Comparison of ENCODE assay signal across 9 mouse cellular contexts in genomic region chr4:135954241-135954640, GRCm38 (mm10). TPM values are rescaled to one million over a fixed set of nuclear protein-coding genes. Genes with fewer than 3 reads are reported as not detected.
DNase-seq lines count a peak whose midpoint lies in the region; ATAC-seq lines count a peak whose summit lies in the region.
"Had no signal": no experiment of that assay in that cellular context is flagged by ENCODE, and none has a peak within 500 bp of the region (broad histone marks: within the 10 kb centered on the region; RNA-seq: fewer than 3 reads in every experiment).

No protein-coding gene starts in this region.

- H3K36me3 ChIP-seq in kidney, embryonic 16.5 days (ENCODE audit: insufficient read depth, low read length), result peaks cover 30% of the 10 kb centered on the region
- H3K36me3 ChIP-seq in limb, embryonic 11.5 days (ENCODE audit: control insufficient read depth, insufficient read depth, low read length), result peaks cover 13% of the 10 kb centered on the region
- H3K36me3 ChIP-seq in midbrain, embryonic 13.5 days, result peaks cover 60% of the 10 kb centered on the region

- WGBS in kidney, embryonic 16.5 days, result 7% methylated on average over 2 of the region's 2 CpGs
- WGBS in limb, embryonic 11.5 days, result 17% methylated on average over 2 of the region's 2 CpGs
- 11% methylated on average over 2 of the region's 2 CpGs for WGBS in midbrain, embryonic 13.5 days

- DNase-seq in kidney, adult 18-20 months, result peak; percentile 83
- DNase-seq in embryo, embryonic 10.5 days (ENCODE audit: low spot score), result peak; percentile 86
- DNase-seq in limb, embryonic 11.5 days (ENCODE audit: low spot score), result peak; percentile 88
- peak; percentile 79 to 93 for DNase-seq in spleen, postnatal 4 days (ENCODE audit: low spot score in 2 of 2)

- H3K4me3 ChIP-seq in kidney, embryonic 16.5 days (ENCODE audit: low read length), result no peak overlapping the region
- H3K4me3 ChIP-seq in limb, embryonic 11.5 days (ENCODE audit: low read depth, low read length), result no peak overlapping the region
- no peak overlapping the region for H3K4me3 ChIP-seq in midbrain, embryonic 13.5 days (replicated peaks)
- H3K4me3 ChIP-seq: limb, embryonic 12.5 days had no signal

- no peak for ATAC-seq in kidney, embryonic 16.5 days (ENCODE audit: low FRiP score, low TSS enrichment)
- peak; percentile 57 for ATAC-seq in activated CD4-positive, CD25-positive, alpha-beta regulatory T cell, adult 4 months
- peak; percentile 56 for ATAC-seq in granulocyte monocyte progenitor cell, adult 5-6 weeks (replicated peaks; ENCODE audit: poor library complexity, severe bottlenecking)
- ATAC-seq in limb, embryonic 11.5 days (ENCODE audit: insufficient number of reproducible peaks, low FRiP score, low TSS enrichment, low read depth), result no peak
- ATAC-seq in midbrain, embryonic 13.5 days, result peak; percentile 63; the same call in 1 of the 2 replicates

- no peaks in the 10 kb centered on the region for H3K9me3 ChIP-seq in kidney, embryonic 16.5 days (ENCODE audit: low read length)
- no peaks in the 10 kb centered on the region for H3K9me3 ChIP-seq in limb, embryonic 11.5 days (ENCODE audit: control insufficient read depth, low read length)
- H3K9me3 ChIP-seq in midbrain, embryonic 13.5 days, result no peaks in the 10 kb centered on the region

- H3K9ac ChIP-seq in kidney, embryonic 16.5 days (replicated peaks; ENCODE audit: low read length), result no peak overlapping the region
- H3K9ac ChIP-seq in limb, embryonic 11.5 days (ENCODE audit: low read length), result no peak overlapping the region
- no peak overlapping the region for H3K9ac ChIP-seq in midbrain, embryonic 13.5 days (replicated peaks)
- H3K9ac ChIP-seq: limb, embryonic 12.5 days had no signal

- no peak overlapping the region for H3K27ac ChIP-seq in kidney, embryonic 16.5 days (ENCODE audit: low read length)
- H3K27ac ChIP-seq in limb, embryonic 11.5 days (replicated peaks; ENCODE audit: low read depth, low read length), result no peak overlapping the region
- no peak overlapping the region for H3K27ac ChIP-seq in midbrain, embryonic 13.5 days
- H3K27ac ChIP-seq: limb, embryonic 12.5 days had no signal

- peaks cover 8% of the 10 kb centered on the region; the same call in 1 of the 2 replicates for H3K4me1 ChIP-seq in kidney, embryonic 16.5 days (ENCODE audit: insufficient read depth, low read length)
- no peaks in the 10 kb centered on the region for H3K4me1 ChIP-seq in limb, embryonic 11.5 days (ENCODE audit: control insufficient read depth, insufficient read depth, low read length)
- 0 out of 2 replicates have a peak, but pooled peaks cover 4% of the 10 kb centered on the region for H3K4me1 ChIP-seq in midbrain, embryonic 13.5 days (replicated peaks)
- H3K4me1 ChIP-seq: limb, embryonic 12.5 days had no signal

- H3K4me2 ChIP-seq in kidney, embryonic 16.5 days (replicated peaks; ENCODE audit: low read depth, low read length), result no peak overlapping the region
- no peak overlapping the region for H3K4me2 ChIP-seq in limb, embryonic 11.5 days (ENCODE audit: low read depth, severe bottlenecking)
- no peak overlapping the region for H3K4me2 ChIP-seq in midbrain, embryonic 13.5 days (replicated peaks)
- H3K4me2 ChIP-seq: limb, embryonic 12.5 days had no signal

- H3K27me3 ChIP-seq in kidney, embryonic 16.5 days (ENCODE audit: insufficient read depth, low read length), result no peaks in the 10 kb centered on the region
- H3K27me3 ChIP-seq in limb, embryonic 11.5 days (ENCODE audit: control insufficient read depth, insufficient read depth, low read length), result no peaks in the 10 kb centered on the region
- no peaks in the 10 kb centered on the region for H3K27me3 ChIP-seq in midbrain, embryonic 13.5 days
- H3K27me3 ChIP-seq: limb, embryonic 12.5 days had no signal

RNA-seq across cellular contexts. Expression of gene Hmgcl, which starts 8.0 kb away (rescaled TPM):
- polyA plus RNA-seq in kidney, embryonic 16.5 days (2015; fragmentation: Nextera tagmentation; extraction: Ambion mirVana), result 86.5 and 93.2 TPM in 2 replicates
- polyA plus RNA-seq in activated CD4-positive, CD25-positive, alpha-beta regulatory T cell, adult 4 months (2017; shearing (Covaris generic)), result 10 to 100 TPM; 73.0 to 74.3 TPM
- 51.5 and 61.2 TPM in 2 replicates for total RNA-seq in granulocyte monocyte progenitor cell, adult 5-6 weeks (2014; fragmentation: Nextera tagmentation)
- 36.6 and 40.8 TPM in 2 replicates for total RNA-seq in granulocyte monocyte progenitor cell, adult 5-6 weeks (2017)
- polyA plus RNA-seq in limb, embryonic 11.5 days (2014; fragmentation: Nextera tagmentation; extraction: Ambion mirVana), result 76.4 and 79.7 TPM in 2 replicates
- polyA plus RNA-seq in midbrain, embryonic 13.5 days (2015; fragmentation: Nextera tagmentation; extraction: Ambion mirVana), result 50.3 and 51.0 TPM in 2 replicates

RNA-seq across cellular contexts. Expression of gene Gale, which starts 9.3 kb away (rescaled TPM):
- polyA plus RNA-seq in kidney, embryonic 16.5 days (2015; fragmentation: Nextera tagmentation; extraction: Ambion mirVana), result 40.6 and 40.7 TPM in 2 replicates
- 10 to 100 TPM; 14.3 to 22.8 TPM for polyA plus RNA-seq in activated CD4-positive, CD25-positive, alpha-beta regulatory T cell, adult 4 months (2017; shearing (Covaris generic))
- 6.3 and 11.1 TPM in 2 replicates for total RNA-seq in granulocyte monocyte progenitor cell, adult 5-6 weeks (2014; fragmentation: Nextera tagmentation)
- total RNA-seq in granulocyte monocyte progenitor cell, adult 5-6 weeks (2017), result 5.0 and 5.3 TPM in 2 replicates
- polyA plus RNA-seq in limb, embryonic 11.5 days (2014; fragmentation: Nextera tagmentation; extraction: Ambion mirVana), result 28.7 and 28.8 TPM in 2 replicates
- 39.0 and 40.1 TPM in 2 replicates for polyA plus RNA-seq in midbrain, embryonic 13.5 days (2015; fragmentation: Nextera tagmentation; extraction: Ambion mirVana)

RNA-seq across cellular contexts. Expression of gene Lypla2, which starts 18.2 kb away (rescaled TPM):
- 143 and 147 TPM in 2 replicates for polyA plus RNA-seq in kidney, embryonic 16.5 days (2015; fragmentation: Nextera tagmentation; extraction: Ambion mirVana)
- 10 to 100 TPM; 80.4 to 88.8 TPM for polyA plus RNA-seq in activated CD4-positive, CD25-positive, alpha-beta regulatory T cell, adult 4 months (2017; shearing (Covaris generic))
- total RNA-seq in granulocyte monocyte progenitor cell, adult 5-6 weeks (2014; fragmentation: Nextera tagmentation), result 28.6 and 60.0 TPM in 2 replicates
- total RNA-seq in granulocyte monocyte progenitor cell, adult 5-6 weeks (2017), result 19.4 and 20.4 TPM in 2 replicates
- 139 TPM in 2 replicates for polyA plus RNA-seq in limb, embryonic 11.5 days (2014; fragmentation: Nextera tagmentation; extraction: Ambion mirVana)
- 190 and 210 TPM in 2 replicates for polyA plus RNA-seq in midbrain, embryonic 13.5 days (2015; fragmentation: Nextera tagmentation; extraction: Ambion mirVana)

RNA-seq across cellular contexts. Expression of gene Pithd1, which starts 32.8 kb away (rescaled TPM):
- polyA plus RNA-seq in kidney, embryonic 16.5 days (2015; fragmentation: Nextera tagmentation; extraction: Ambion mirVana), result 46.8 and 48.7 TPM in 2 replicates
- 1 to 10 TPM; 7.7 to 8.8 TPM for polyA plus RNA-seq in activated CD4-positive, CD25-positive, alpha-beta regulatory T cell, adult 4 months (2017; shearing (Covaris generic))
- 21.2 and 24.7 TPM in 2 replicates for total RNA-seq in granulocyte monocyte progenitor cell, adult 5-6 weeks (2014; fragmentation: Nextera tagmentation)
- 29.1 and 38.0 TPM in 2 replicates for total RNA-seq in granulocyte monocyte progenitor cell, adult 5-6 weeks (2017)
- polyA plus RNA-seq in limb, embryonic 11.5 days (2014; fragmentation: Nextera tagmentation; extraction: Ambion mirVana), result 68.3 and 71.3 TPM in 2 replicates
- 55.0 and 57.3 TPM in 2 replicates for polyA plus RNA-seq in midbrain, embryonic 13.5 days (2015; fragmentation: Nextera tagmentation; extraction: Ambion mirVana)

RNA-seq across cellular contexts. Expression of gene Fuca1, which starts 33.7 kb away (rescaled TPM):
- polyA plus RNA-seq in kidney, embryonic 16.5 days (2015; fragmentation: Nextera tagmentation; extraction: Ambion mirVana), result 89.1 and 89.4 TPM in 2 replicates
- polyA plus RNA-seq in activated CD4-positive, CD25-positive, alpha-beta regulatory T cell, adult 4 months (2017; shearing (Covaris generic)), result 10 to 100 TPM; 74.0 to 98.1 TPM
- 62.1 and 116 TPM in 2 replicates for total RNA-seq in granulocyte monocyte progenitor cell, adult 5-6 weeks (2014; fragmentation: Nextera tagmentation)
- total RNA-seq in granulocyte monocyte progenitor cell, adult 5-6 weeks (2017), result 68.2 and 68.6 TPM in 2 replicates
- 40.1 and 40.8 TPM in 2 replicates for polyA plus RNA-seq in limb, embryonic 11.5 days (2014; fragmentation: Nextera tagmentation; extraction: Ambion mirVana)
- polyA plus RNA-seq in midbrain, embryonic 13.5 days (2015; fragmentation: Nextera tagmentation; extraction: Ambion mirVana), result 49.5 and 52.9 TPM in 2 replicates

Comparison
In these comparisons a context has a peak if more than half of its experiments do, and no peak if none do; other contexts are left out.
1. ATAC-seq: peak in activated CD4-positive, CD25-positive, alpha-beta regulatory T cell, adult 4 months (single experiment), granulocyte monocyte progenitor cell, adult 5-6 weeks (single experiment) and midbrain, embryonic 13.5 days (single experiment); none in kidney, embryonic 16.5 days (single experiment) and limb, embryonic 11.5 days (single experiment).
2. Peak in every context shown above with its lines, with median percentiles within 50 percentile points of each other: DNase-seq.